Mouse (Mus musculus) lung, embryonic 14.5 days (tissue): ENCODE data around the gene Cbx2. TPM values are rescaled to one million over a fixed set of nuclear protein-coding genes. Genes with fewer than 3 reads are reported as not detected.

Experiments
- ATAC-seq: fragments of 200-750 bp; cut with Nextera tagmentation; 2 replicates; pipeline ENCODE4 v1.8.0; 2017; ENCODE audit warnings: mild to moderate bottlenecking, moderate TSS enrichment, moderate library complexity; ENCODE audit not compliant: insufficient read depth
- DNase-seq: peaks from one replicate; pipeline ENCODE4 v3.0.0-alpha.2; 2015
- H3K27ac ChIP-seq: fragments of 300-500 bp; sonication (generic); 2 replicates; pipeline ENCODE4 v1.5.1; 2014; ENCODE audit warnings: low read depth, mild to moderate bottlenecking, moderate library complexity
- H3K27me3 ChIP-seq: fragments of 300-500 bp; sonication (generic); 2 replicates; pipeline ENCODE4 v1.6.1; 2014; ENCODE audit warnings: low read length, control low read depth; ENCODE audit not compliant: insufficient read depth
- H3K36me3 ChIP-seq: fragments of 300-500 bp; sonication (generic); 2 replicates; pipeline ENCODE4 v1.6.1; 2014; ENCODE audit warnings: control low read depth; ENCODE audit not compliant: insufficient read depth
- H3K4me1 ChIP-seq: fragments of 300-500 bp; sonication (generic); 2 replicates; pipeline ENCODE4 v1.6.1; 2014; ENCODE audit warnings: antibody characterized with exemption, control low read depth; ENCODE audit not compliant: insufficient read depth
- H3K4me2 ChIP-seq: fragments of 300-500 bp; sonication (generic); 2 replicates; pipeline ENCODE4 v1.6.1; 2014; ENCODE audit warnings: mild to moderate bottlenecking
- H3K4me3 ChIP-seq: fragments of 300-500 bp; sonication (generic); 2 replicates; pipeline ENCODE4 v1.5.1; 2014; ENCODE audit warnings: low read depth, low read length
- H3K9ac ChIP-seq: fragments of 300-500 bp; sonication (generic); 2 replicates; pipeline ENCODE4 v1.6.1; 2014
- H3K9me3 ChIP-seq: fragments of 300-500 bp; sonication (generic); 2 replicates; pipeline ENCODE4 v1.6.1; 2016; ENCODE audit warnings: low read depth, low read length, control low read depth
- CTCF ChIP-seq: IDR thresholded peaks from 2 replicates; pipeline ENCODE4 v1.5.1; 2016; ENCODE audit warnings: antibody characterized with exemption, low read depth
- WGBS: fragments of 180-500 bp; shearing (Covaris S2); extraction: QIAGEN DNeasy Blood & Tissue Kit; methylation state at CpG from one replicate; pipeline ENCODE4 v1.1.7; 2014; 5-methylcytosine and 5-hydroxymethylcytosine counted together
- polyA plus RNA-seq: library from polyadenylated mRNA; unstranded; fragments of >200 nt; fragmentation: Nextera tagmentation; extraction: Ambion mirVana; gene quantifications from 2 replicates; pipeline ENCODE4 v1.2.1, GENCODE M21; 2014

Cbx2 gene
- polyA plus RNA-seq, 1 experiment from 2014 or later: 43.4 TPM

DNA sequence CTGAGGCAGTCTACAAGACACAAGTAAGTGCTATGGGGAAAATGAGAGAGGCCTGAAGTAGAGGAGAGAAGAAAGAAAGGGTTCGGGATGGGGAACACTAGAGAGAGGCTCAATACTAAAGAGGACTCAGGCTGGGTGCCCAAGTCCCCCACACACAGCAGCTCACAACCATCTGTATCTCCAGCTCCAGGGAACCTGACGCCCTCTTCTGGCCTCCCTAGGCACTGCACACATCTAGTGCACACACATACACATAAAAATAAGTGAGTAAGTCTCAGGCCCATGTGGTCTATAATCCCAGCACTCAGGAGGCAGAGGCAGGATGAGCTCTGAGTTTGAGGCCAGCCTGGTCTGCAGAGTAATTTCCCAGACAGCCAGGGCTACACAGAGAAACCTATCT lies 21.9 kb upstream of the Cbx2 start:
- Histone ChIP-seq H3K27ac (no peak overlapping the region), H3K4me2 (no peak overlapping the region), H3K27me3 (peaks cover 16% of the 10 kb centered on the region; the same call in 1 of the 2 replicates), H3K36me3 (no peaks in the 10 kb centered on the region), H3K4me3 (no peak overlapping the region), H3K9me3 (no peaks in the 10 kb centered on the region), H3K4me1 (no peaks in the 10 kb centered on the region), H3K9ac (no peak overlapping the region)
- TF ChIP-seq CTCF: peak; percentile 26; the same call in 1 of the 2 replicates
- 54% methylated on average over 2 of the region's 2 CpGs for WGBS
- no peak for ATAC-seq
- DNase-seq: no peak

DNA sequence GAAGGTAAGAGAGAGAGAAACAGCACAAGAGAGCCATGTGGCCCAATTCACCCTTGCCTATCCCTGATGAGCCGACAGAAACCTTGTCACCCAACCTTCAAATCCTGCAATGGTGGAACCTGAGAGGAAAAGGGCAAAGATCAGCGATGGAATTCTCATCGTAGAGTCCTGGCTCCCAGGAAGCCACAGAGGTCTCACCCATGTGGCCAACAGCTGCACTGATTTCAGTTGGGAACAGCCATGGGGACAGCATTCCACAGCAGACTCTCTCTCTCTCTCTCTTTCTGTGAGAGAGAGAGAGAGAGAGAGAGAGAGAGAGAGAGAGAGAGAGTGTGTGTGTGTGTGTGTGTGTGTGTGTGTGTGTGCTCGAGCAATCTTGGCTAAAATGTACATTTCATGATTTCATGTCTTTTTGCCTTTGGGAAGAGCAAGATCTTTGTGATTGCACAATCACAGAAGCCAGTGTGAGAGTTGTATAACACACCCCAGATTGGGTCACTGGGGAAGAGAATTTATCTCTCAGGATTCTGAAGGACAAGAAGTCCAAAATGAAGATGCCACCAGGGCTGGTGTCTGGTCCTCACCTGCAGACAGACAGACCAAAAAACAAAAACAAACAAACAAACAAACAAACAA lies 21.2 kb upstream of the Cbx2 start:
- no peak for DNase-seq
- no peak for TF ChIP-seq CTCF
- no peak overlapping the region for H3K27ac ChIP-seq
- WGBS: 51% methylated on average over 4 of the region's 4 CpGs
- no peaks in the 10 kb centered on the region for H3K4me1 ChIP-seq
- H3K27me3 ChIP-seq: peaks cover 16% of the 10 kb centered on the region; the same call in 1 of the 2 replicates
- no peak overlapping the region for H3K4me3 ChIP-seq
- H3K9ac ChIP-seq: no peak overlapping the region
- H3K9me3 ChIP-seq: no peaks in the 10 kb centered on the region
- ATAC-seq: no peak
- no peaks in the 10 kb centered on the region for H3K36me3 ChIP-seq
- no peak overlapping the region for H3K4me2 ChIP-seq

DNA sequence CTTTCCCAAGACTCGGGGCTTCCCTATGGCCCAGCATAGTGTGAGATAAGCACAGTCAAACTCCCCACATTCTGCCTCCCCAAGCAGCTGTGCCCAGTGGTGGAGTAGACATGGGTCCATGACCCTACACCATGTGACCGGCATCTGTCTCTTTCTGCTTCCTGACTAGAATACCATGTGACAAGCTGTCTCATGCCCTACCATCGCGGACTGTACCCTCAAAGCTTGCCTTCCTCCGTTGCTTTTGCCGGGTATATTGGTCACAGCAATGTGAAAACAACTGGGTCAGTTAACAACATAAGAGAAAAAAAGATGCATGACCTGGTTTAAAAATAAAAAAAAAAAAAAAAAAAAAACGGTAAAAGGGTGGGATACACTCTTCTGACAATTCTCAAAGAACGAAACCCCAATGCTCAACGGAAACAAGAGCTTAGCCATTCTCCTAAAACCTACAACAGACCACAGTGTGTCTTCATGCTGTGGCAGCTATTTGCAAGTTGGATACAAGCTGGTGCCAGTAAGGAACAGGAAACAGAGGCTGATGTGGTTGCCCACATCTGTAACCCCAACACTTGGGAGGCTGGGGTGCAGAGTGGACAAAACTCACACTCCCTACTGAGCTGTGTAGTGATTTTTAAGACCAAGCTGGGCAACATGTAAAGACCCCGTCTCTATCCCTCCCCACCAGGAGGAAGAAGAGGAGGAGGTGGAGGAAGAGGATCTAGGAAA lies 17.1 kb upstream of the Cbx2 start:
- Histone ChIP-seq H3K27ac (no peak overlapping the region), H3K36me3 (no peaks in the 10 kb centered on the region), H3K9ac (no peak overlapping the region), H3K4me3 (no peak overlapping the region), H3K4me1 (no peaks in the 10 kb centered on the region), H3K9me3 (no peaks in the 10 kb centered on the region), H3K27me3 (no peaks in the 10 kb centered on the region), H3K4me2 (no peak overlapping the region)
- no peak for TF ChIP-seq CTCF
- WGBS: 78% methylated on average over 10 of the region's 10 CpGs
- ATAC-seq (no peak), DNase-seq (no peak)

DNA sequence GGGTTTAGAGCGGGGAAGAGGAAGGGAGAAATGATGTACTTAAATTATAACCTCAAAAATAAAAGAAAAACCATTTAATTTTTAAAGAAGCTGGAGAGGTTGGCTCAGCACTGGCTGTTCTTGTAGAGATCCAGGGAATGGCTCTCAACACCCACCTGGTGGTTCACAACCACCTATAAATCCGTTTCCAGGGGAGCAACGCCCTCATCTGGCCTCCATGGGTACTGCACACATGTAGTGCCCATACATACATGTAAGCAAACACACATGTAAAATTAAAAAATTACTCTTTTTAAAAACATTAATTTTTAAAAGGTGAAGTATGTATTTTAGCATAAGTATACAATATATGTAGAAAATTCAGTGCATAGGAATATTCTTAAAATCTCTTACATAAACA lies 16.3 kb upstream of the Cbx2 start:
- Histone ChIP-seq H3K9ac (no peak overlapping the region), H3K4me1 (no peaks in the 10 kb centered on the region), H3K27me3 (no peaks in the 10 kb centered on the region), H3K4me3 (no peak overlapping the region), H3K4me2 (no peak overlapping the region), H3K36me3 (no peaks in the 10 kb centered on the region), H3K27ac (no peak overlapping the region), H3K9me3 (no peaks in the 10 kb centered on the region)
- no peak for DNase-seq
- no peak; the same call in 1 of the 2 replicates for TF ChIP-seq CTCF
- WGBS: 65% methylated on average over 3 of the region's 3 CpGs
- no peak for ATAC-seq

DNA sequence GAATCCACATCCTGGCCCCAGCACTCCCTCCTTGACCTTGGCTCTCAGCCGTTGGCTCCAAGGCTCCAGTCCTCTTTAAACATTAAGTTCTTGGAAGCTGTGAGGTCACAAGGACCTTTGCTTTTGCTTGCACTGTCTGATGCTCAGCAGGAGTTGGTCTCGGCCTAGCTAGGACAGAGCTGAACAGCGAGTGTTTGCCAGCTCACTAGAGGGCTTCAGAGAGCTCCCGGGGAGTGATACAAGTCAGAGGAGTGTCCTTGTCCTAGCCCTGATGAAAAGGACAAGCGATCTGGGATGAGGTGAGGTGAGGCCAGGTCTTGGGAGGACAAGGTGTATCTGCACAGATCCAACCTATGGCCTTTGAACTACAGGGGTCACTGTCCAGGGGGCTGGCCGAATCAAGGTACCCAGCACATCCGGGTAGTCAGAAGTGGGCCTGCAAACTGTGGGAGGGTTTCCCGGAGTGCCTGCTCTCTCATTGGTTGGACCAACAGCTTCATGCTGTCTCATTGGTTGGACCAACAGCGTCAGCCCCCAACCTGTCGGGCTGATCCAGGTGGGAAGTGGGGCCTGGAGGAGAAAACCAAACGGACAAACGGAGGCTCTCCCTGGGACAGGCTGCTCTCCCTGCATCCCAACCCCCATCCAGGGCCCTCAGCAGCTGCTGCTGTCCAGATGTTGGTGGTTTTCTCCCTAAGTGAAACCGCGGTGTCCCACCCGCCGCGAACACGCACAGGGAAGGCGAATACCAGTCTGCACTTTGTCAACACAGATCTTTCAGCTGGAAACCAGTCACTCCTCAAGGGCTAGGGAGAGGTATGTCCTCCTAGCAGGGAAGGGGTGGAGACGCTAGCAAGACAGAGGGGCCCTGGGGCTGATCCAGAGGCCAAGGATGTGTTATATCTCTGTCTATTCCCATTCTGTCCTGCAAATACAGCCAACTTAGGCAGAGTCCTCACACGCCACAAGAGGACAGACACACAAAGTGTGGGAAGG lies 15.0 kb upstream of the Cbx2 start:
- Histone ChIP-seq H3K36me3 (no peaks in the 10 kb centered on the region), H3K4me2 (peak overlapping the region; percentile 53), H3K27me3 (no peaks in the 10 kb centered on the region), H3K4me3 (peak overlapping the region; percentile 23), H3K9ac (no peak overlapping the region), H3K27ac (no peak overlapping the region), H3K4me1 (no peaks in the 10 kb centered on the region), H3K9me3 (no peaks in the 10 kb centered on the region)
- ATAC-seq: peak; percentile 80
- DNase-seq: peak; percentile 59
- TF ChIP-seq CTCF: no peak
- 18% methylated on average over 21 of the region's 21 CpGs for WGBS

DNA sequence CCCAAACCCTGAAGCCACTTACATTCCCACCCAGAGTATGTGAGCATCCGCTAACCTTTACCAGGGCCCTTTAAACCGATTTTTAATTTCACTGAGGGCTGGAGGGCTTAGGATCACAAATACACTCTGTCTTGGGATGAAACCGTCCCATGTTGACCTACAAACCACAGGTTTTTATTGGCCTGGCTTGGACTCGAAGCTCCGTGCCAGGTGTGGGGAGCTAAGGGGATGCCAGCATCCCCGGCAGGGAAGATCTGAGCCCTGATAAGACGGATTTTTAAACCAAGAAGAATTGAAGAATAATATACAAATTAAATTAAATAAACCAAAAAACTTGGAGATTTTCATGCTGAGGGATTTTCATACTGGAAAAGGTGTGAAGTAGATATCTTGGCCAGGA lies 8.3 kb upstream of the Cbx2 start:
- 60% methylated on average over 7 of the region's 7 CpGs for WGBS
- no peak overlapping the region for H3K9ac ChIP-seq
- H3K4me2 ChIP-seq: no peak overlapping the region
- H3K27ac ChIP-seq: no peak overlapping the region
- no peak for TF ChIP-seq CTCF
- no peak overlapping the region for H3K4me3 ChIP-seq
- no peaks in the 10 kb centered on the region for H3K36me3 ChIP-seq
- no peaks in the 10 kb centered on the region for H3K4me1 ChIP-seq
- DNase-seq (no peak), ATAC-seq (no peak)
- no peaks in the 10 kb centered on the region for H3K9me3 ChIP-seq
- no peaks in the 10 kb centered on the region for H3K27me3 ChIP-seq

DNA sequence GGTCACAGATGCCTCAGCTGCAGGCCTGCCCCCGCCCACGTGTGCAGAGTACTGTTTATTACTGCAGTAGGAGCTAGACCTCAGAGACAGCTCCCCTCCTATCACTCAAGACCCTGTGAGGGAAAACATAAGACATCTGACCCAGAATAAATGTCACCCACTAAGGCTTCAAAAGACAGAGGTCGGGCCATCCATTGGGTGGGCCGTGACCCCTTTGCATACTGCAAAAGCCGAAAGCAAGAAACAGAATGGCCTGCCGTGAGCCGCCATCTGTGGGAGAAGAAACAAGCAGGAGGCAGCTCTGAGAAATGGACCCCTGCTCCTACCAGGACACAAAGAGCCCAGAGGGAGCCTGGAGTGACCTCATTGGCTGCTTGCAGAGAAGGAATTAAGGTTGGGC lies 5.3 kb upstream of the Cbx2 start:
- H3K9ac ChIP-seq: no peak overlapping the region
- H3K4me3 ChIP-seq: no peak overlapping the region
- TF ChIP-seq CTCF: no peak
- H3K27ac ChIP-seq: no peak overlapping the region
- H3K36me3 ChIP-seq: no peaks in the 10 kb centered on the region
- H3K4me2 ChIP-seq: no peak overlapping the region
- ATAC-seq (no peak), DNase-seq (no peak)
- no peaks in the 10 kb centered on the region for H3K9me3 ChIP-seq
- peaks cover 15% of the 10 kb centered on the region; the same call in 1 of the 2 replicates for H3K27me3 ChIP-seq
- WGBS: 70% methylated on average over 7 of the region's 7 CpGs
- H3K4me1 ChIP-seq: no peaks in the 10 kb centered on the region
